Comparison of ENCODE assay signal across 25 mouse cellular contexts in genomic region chr14:105576266-105576665, GRCm38 (mm10).
DNase-seq lines count a peak whose midpoint lies in the region; ATAC-seq lines count a peak whose summit lies in the region.
"Had no signal": no experiment of that assay in that cellular context is flagged by ENCODE, and none has a peak within 500 bp of the region (broad histone marks: within the 10 kb centered on the region; RNA-seq: fewer than 3 reads in every experiment).

No protein-coding gene starts in this region.

- no peaks in the 10 kb centered on the region for H3K27me3 ChIP-seq in limb, embryonic 12.5 days
- H3K27me3 ChIP-seq: embryonic facial prominence, embryonic 12.5 days; embryonic facial prominence, embryonic 15.5 days; heart, embryonic 13.5 days; Patski had no signal

- no peak overlapping the region for H3K9ac ChIP-seq in limb, embryonic 12.5 days (replicated peaks)
- H3K9ac ChIP-seq: embryonic facial prominence, embryonic 12.5 days; embryonic facial prominence, embryonic 15.5 days; forebrain, postnatal 0 days; heart, embryonic 13.5 days; hindbrain, embryonic 14.5 days had no signal

- H3K4me3 ChIP-seq in limb, embryonic 12.5 days (replicated peaks): no peak overlapping the region
- H3K4me3 ChIP-seq: embryonic facial prominence, embryonic 12.5 days; embryonic facial prominence, embryonic 15.5 days; heart, adult 2 months; heart, embryonic 10.5 days; heart, embryonic 13.5 days had no signal

- H3K9me3 ChIP-seq in limb, embryonic 12.5 days: no peaks in the 10 kb centered on the region
- H3K9me3 ChIP-seq: embryonic facial prominence, embryonic 12.5 days; embryonic facial prominence, embryonic 15.5 days; heart, embryonic 10.5 days; heart, embryonic 13.5 days had no signal

- no peaks in the 10 kb centered on the region for H3K36me3 ChIP-seq in limb, embryonic 12.5 days
- H3K36me3 ChIP-seq: embryonic facial prominence, embryonic 12.5 days; embryonic facial prominence, embryonic 15.5 days; heart, embryonic 10.5 days; heart, embryonic 13.5 days had no signal

- peaks cover 37% of the 10 kb centered on the region for H3K4me1 ChIP-seq in limb, embryonic 12.5 days (replicated peaks)

- peak overlapping the region; percentile 21; the same call in 1 of the 2 replicates for H3K4me2 ChIP-seq in limb, embryonic 12.5 days
- H3K4me2 ChIP-seq: embryonic facial prominence, embryonic 12.5 days; embryonic facial prominence, embryonic 15.5 days; heart, embryonic 13.5 days; hindbrain, embryonic 14.5 days had no signal

- peak; percentile 27; the same call in 1 of the 2 replicates for ATAC-seq in limb, embryonic 12.5 days (ENCODE audit: insufficient number of reproducible peaks, insufficient read depth, low FRiP score, low TSS enrichment, low read depth)
- ATAC-seq: forebrain, embryonic 14.5 days; forebrain, postnatal 0 days; hindbrain, postnatal 0 days; inflammation-experienced regulatory T-cells, adult 6 months; Patski had no signal

- WGBS in limb, embryonic 12.5 days: 14% methylated on average over 4 of the region's 4 CpGs

- peak overlapping the region; percentile 17; the same call in 1 of the 2 replicates for H3K27ac ChIP-seq in limb, embryonic 12.5 days
- H3K27ac ChIP-seq: embryonic facial prominence, embryonic 12.5 days; embryonic facial prominence, embryonic 15.5 days; heart, adult 2 months; heart, embryonic 10.5 days; heart, embryonic 13.5 days; hindbrain, embryonic 14.5 days; hindbrain, postnatal 0 days had no signal

- DNase-seq in embryo, embryonic 10 days (ENCODE audit: low spot score): peak; percentile 55
- peak; percentile 23 for DNase-seq in embryo, embryonic 9.5 days (ENCODE audit: extremely low spot score)
- peak; percentile 64 for DNase-seq in forelimb bud, embryonic 11.5 days (ENCODE audit: low read depth, low spot score)
- no peak for DNase-seq in lung, postnatal 25 days (ENCODE audit: low spot score)
- no peak for DNase-seq in cerebellum, adult 11-12 months
- no peak for DNase-seq in gastrocnemius, adult 18-20 months (ENCODE audit: low spot score)
- DNase-seq: cerebellum, adult 2 months; cerebellum, adult 9-11 months; cerebellum, postnatal 25 days; forebrain, postnatal 0 days; gastrocnemius, postnatal 10 days; gastrocnemius, postnatal 36 days; heart, adult 2 months; heart, postnatal 14 days; heart, postnatal 4 days had no signal

Comparison
In these comparisons a context has a peak if more than half of its experiments do, and no peak if none do; other contexts are left out.
1. DNase-seq: peak in embryo, embryonic 10 days (single experiment), embryo, embryonic 9.5 days (single experiment) and forelimb bud, embryonic 11.5 days (single experiment); none in lung, postnatal 25 days (single experiment), cerebellum, adult 11-12 months (single experiment) and gastrocnemius, adult 18-20 months (single experiment).